Mouse (Mus musculus) embryonic facial prominence, embryonic 11.5 days (tissue): ENCODE results near the gene Aqp9. TPM values are rescaled to one million over a fixed set of nuclear protein-coding genes. Genes with fewer than 3 reads are reported as not detected.
"Not testable (repeated sequence)": the region's sequence is repeated elsewhere in the genome, so short reads cannot be mapped to it uniquely, and the experiment has no call there.

Experiments
- ATAC-seq: fragments of 200-750 bp; cut with Nextera tagmentation; replicated peaks from 2 replicates; pipeline ENCODE4 v1.8.0; 2017; ENCODE audit warnings: low read depth; ENCODE audit not compliant: insufficient number of reproducible peaks, low FRiP score, low TSS enrichment
- DNase-seq: peaks from one replicate; pipeline ENCODE4 v3.0.0-alpha.2; 2015; ENCODE audit warnings: low spot score
- H3K27ac ChIP-seq: fragments of 300-500 bp; sonication (generic); replicated peaks from 2 replicates; pipeline ENCODE4 v1.5.1; 2014; ENCODE audit warnings: mild to moderate bottlenecking, low read depth, low read length, control low read depth
- H3K27me3 ChIP-seq: fragments of 300-500 bp; sonication (generic); 2 replicates; pipeline ENCODE4 v1.6.1; 2014; ENCODE audit warnings: mild to moderate bottlenecking, low read length, moderate library complexity, mixed read lengths; ENCODE audit not compliant: control insufficient read depth, insufficient read depth
- H3K36me3 ChIP-seq: fragments of 300-500 bp; sonication (generic); replicated peaks from 2 replicates; pipeline ENCODE4 v1.6.1; 2014; ENCODE audit warnings: low read depth, mild to moderate bottlenecking, low read length, moderate library complexity, mixed read lengths; ENCODE audit not compliant: control insufficient read depth, insufficient read depth
- H3K4me1 ChIP-seq: fragments of 300-500 bp; sonication (generic); 2 replicates; pipeline ENCODE4 v1.6.1; 2014; ENCODE audit warnings: low read length, mixed read lengths; ENCODE audit not compliant: control insufficient read depth, insufficient read depth
- H3K4me2 ChIP-seq: fragments of 300-500 bp; sonication (generic); 2 replicates; pipeline ENCODE4 v1.6.1; 2014; ENCODE audit warnings: low read depth, mild to moderate bottlenecking, control low read depth, low read length, moderate library complexity
- H3K4me3 ChIP-seq: fragments of 300-500 bp; sonication (generic); 2 replicates; pipeline ENCODE4 v1.5.1; 2014; ENCODE audit warnings: low read depth, low read length, control low read depth
- H3K9ac ChIP-seq: fragments of 300-500 bp; sonication (generic); replicated peaks from 2 replicates; pipeline ENCODE4 v1.6.1; 2014; ENCODE audit warnings: mild to moderate bottlenecking, control low read depth, low read length
- H3K9me3 ChIP-seq: fragments of 300-500 bp; sonication (generic); replicated peaks from 2 replicates; pipeline ENCODE4 v1.6.1; 2016; ENCODE audit warnings: mild to moderate bottlenecking, low read length, inconsistent platforms, mixed read lengths; ENCODE audit not compliant: control insufficient read depth
- WGBS: fragments of 180-500 bp; shearing (Covaris S2); extraction: QIAGEN DNeasy Blood & Tissue Kit; methylation state at CpG from one replicate; pipeline ENCODE4 v1.1.7; 2014; 5-methylcytosine and 5-hydroxymethylcytosine counted together
- polyA plus RNA-seq: library from polyadenylated mRNA; unstranded; fragments of >200 nt; fragmentation: Nextera tagmentation; extraction: Ambion mirVana; gene quantifications from 2 replicates; pipeline ENCODE4 v1.2.1, GENCODE M21; 2014

The Aqp9 gene
- polyA plus RNA-seq, 1 experiment from 2014 or later: 0.17 TPM

- not testable (repeated sequence) for H3K4me1 ChIP-seq, H3K36me3 ChIP-seq, H3K4me2 ChIP-seq, H3K9ac ChIP-seq, H3K27ac ChIP-seq, H3K9me3 ChIP-seq, H3K4me3 ChIP-seq, H3K27me3 ChIP-seq, DNase-seq, ATAC-seq
- WGBS: 85% methylated on average over 7 of the region's 8 CpGs
Observed at GRCm38 (mm10) chr9:71123095-71123494, 45.4 kb downstream of the Aqp9 start.

GRCm38 (mm10) chr9:71120924-71121323 lies 47.6 kb downstream of the Aqp9 start:
- Histone ChIP-seq H3K9ac (no peak overlapping the region), H3K4me2 (no peak overlapping the region), H3K9me3 (no peaks in the 10 kb centered on the region), H3K27ac (no peak overlapping the region), H3K4me1 (no peaks in the 10 kb centered on the region), H3K27me3 (no peaks in the 10 kb centered on the region), H3K4me3 (no peak overlapping the region), H3K36me3 (no peaks in the 10 kb centered on the region)
- DNase-seq: no peak
- 74% methylated on average over 9 of the region's 9 CpGs for WGBS
- no peak for ATAC-seq

- no peak overlapping the region for H3K4me3 ChIP-seq
- WGBS: 83% methylated on average over 6 of the region's 6 CpGs
- H3K27me3 ChIP-seq: no peaks in the 10 kb centered on the region
- H3K4me2 ChIP-seq: no peak overlapping the region
- H3K36me3 ChIP-seq: no peaks in the 10 kb centered on the region
- H3K27ac ChIP-seq: no peak overlapping the region
- no peaks in the 10 kb centered on the region for H3K4me1 ChIP-seq
- DNase-seq (no peak), ATAC-seq (no peak)
- H3K9me3 ChIP-seq: no peaks in the 10 kb centered on the region
- no peak overlapping the region for H3K9ac ChIP-seq
Observed at GRCm38 (mm10) chr9:71113166-71113565, 55.3 kb downstream of the Aqp9 start.

- no peak overlapping the region for H3K4me3 ChIP-seq
- DNase-seq (peak; percentile 67), ATAC-seq (no peak)
- no peaks in the 10 kb centered on the region for H3K36me3 ChIP-seq
- H3K4me2 ChIP-seq: no peak overlapping the region
- H3K9ac ChIP-seq: no peak overlapping the region
- H3K4me1 ChIP-seq: no peaks in the 10 kb centered on the region
- H3K27ac ChIP-seq: no peak overlapping the region
- WGBS: 59% methylated on average over 5 of the region's 5 CpGs
- H3K9me3 ChIP-seq: no peaks in the 10 kb centered on the region
- H3K27me3 ChIP-seq: no peaks in the 10 kb centered on the region
Observed at GRCm38 (mm10) chr9:71103521-71103920, 65.0 kb downstream of the Aqp9 start.

GRCm38 (mm10) chr9:71094066-71094465 lies 74.4 kb downstream of the Aqp9 start:
- WGBS: 92% methylated on average over 6 of the region's 6 CpGs
- Histone ChIP-seq H3K27ac (no peak overlapping the region), H3K4me1 (no peaks in the 10 kb centered on the region), H3K4me2 (no peak overlapping the region), H3K36me3 (no peaks in the 10 kb centered on the region), H3K4me3 (no peak overlapping the region), H3K9ac (no peak overlapping the region), H3K9me3 (no peaks in the 10 kb centered on the region), H3K27me3 (no peaks in the 10 kb centered on the region)
- no peak for ATAC-seq
- DNase-seq: no peak

- H3K4me1 ChIP-seq: no peaks in the 10 kb centered on the region
- DNase-seq (peak; percentile 80), ATAC-seq (no peak)
- no peak overlapping the region for H3K27ac ChIP-seq
- H3K4me3 ChIP-seq: no peak overlapping the region
- H3K9me3 ChIP-seq: no peaks in the 10 kb centered on the region
- H3K36me3 ChIP-seq: no peaks in the 10 kb centered on the region
- H3K9ac ChIP-seq: no peak overlapping the region
- no peak overlapping the region for H3K4me2 ChIP-seq
- H3K27me3 ChIP-seq: no peaks in the 10 kb centered on the region
- WGBS: 78% methylated on average over 5 of the region's 5 CpGs
Observed at GRCm38 (mm10) chr9:71092038-71092437, 76.4 kb downstream of the Aqp9 start.

- no peak overlapping the region for H3K4me3 ChIP-seq
- ATAC-seq (no peak), DNase-seq (peak; percentile 30)
- no peaks in the 10 kb centered on the region for H3K27me3 ChIP-seq
- H3K9me3 ChIP-seq: no peaks in the 10 kb centered on the region
- H3K36me3 ChIP-seq: no peaks in the 10 kb centered on the region
- H3K4me2 ChIP-seq: no peak overlapping the region
- no peak overlapping the region for H3K9ac ChIP-seq
- WGBS: 55% methylated on average over 7 of the region's 7 CpGs
- H3K4me1 ChIP-seq: no peaks in the 10 kb centered on the region
- H3K27ac ChIP-seq: no peak overlapping the region
Observed at GRCm38 (mm10) chr9:71079201-71079600, 89.3 kb downstream of the Aqp9 start.

GRCm38 (mm10) chr9:71077251-71077825 lies 91.1 kb downstream of the Aqp9 start:
- no peaks in the 10 kb centered on the region for H3K27me3 ChIP-seq
- no peak for DNase-seq
- no peak for ATAC-seq
- no peaks in the 10 kb centered on the region for H3K9me3 ChIP-seq
- 89% methylated on average over 5 of the region's 5 CpGs for WGBS
- H3K27ac ChIP-seq: no peak overlapping the region
- no peak overlapping the region for H3K4me2 ChIP-seq
- H3K4me1 ChIP-seq: no peaks in the 10 kb centered on the region
- H3K36me3 ChIP-seq: no peaks in the 10 kb centered on the region
- H3K4me3 ChIP-seq: no peak overlapping the region
- H3K9ac ChIP-seq: no peak overlapping the region
